Mouse (Mus musculus) retina, embryonic 14.5 days (tissue): Measurements from ENCODE around the gene Prdm2.

Experiments
- DNase-seq: peaks from one replicate; pipeline ENCODE4 v3.0.0-alpha.2; 2015; ENCODE audit warnings: low spot score

The Prdm2 gene

GRCm38 (mm10) chr4:143154571-143154970, 58.2 kb downstream of the Prdm2 start:
- no peak for DNase-seq

GRCm38 (mm10) chr4:143152634-143153033, 60.2 kb downstream of the Prdm2 start:
- no peak for DNase-seq

GRCm38 (mm10) chr4:143151267-143151666, 61.5 kb downstream of the Prdm2 start:
- DNase-seq = peak; percentile 46

GRCm38 (mm10) chr4:143147666-143148065, 65.1 kb downstream of the Prdm2 start:
- DNase-seq = no peak

- DNase-seq = no peak
These were observed 69.2 kb downstream of the Prdm2 start for GRCm38 (mm10) chr4:143143615-143144014.

GRCm38 (mm10) chr4:143141645-143142259, 71.0 kb downstream of the Prdm2 start:
- DNase-seq = no peak

- no peak for DNase-seq
These were observed 71.9 kb downstream of the Prdm2 start for GRCm38 (mm10) chr4:143140940-143141339.

GRCm38 (mm10) chr4:143132433-143132832, 80.4 kb downstream of the Prdm2 start:
- DNase-seq = no peak

GRCm38 (mm10) chr4:143130441-143130840, 82.4 kb downstream of the Prdm2 start:
- no peak for DNase-seq

GRCm38 (mm10) chr4:143129261-143129760, 83.5 kb downstream of the Prdm2 start:
- no peak for DNase-seq

- DNase-seq = no peak
These were observed 85.6 kb downstream of the Prdm2 start for GRCm38 (mm10) chr4:143127171-143127570.

- no peak for DNase-seq
These were observed 86.3 kb downstream of the Prdm2 start for GRCm38 (mm10) chr4:143126476-143126875.

GRCm38 (mm10) chr4:143125290-143125689, 87.5 kb downstream of the Prdm2 start:
- DNase-seq = no peak

- no peak for DNase-seq
These were observed 89.8 kb downstream of the Prdm2 start for GRCm38 (mm10) chr4:143123043-143123442.

- DNase-seq = no peak
These were observed 91.6 kb downstream of the Prdm2 start for GRCm38 (mm10) chr4:143121174-143121573.

- no peak for DNase-seq
These were observed 92.8 kb downstream of the Prdm2 start for GRCm38 (mm10) chr4:143120008-143120407.

- no peak for DNase-seq
These were observed 94.0 kb downstream of the Prdm2 start for GRCm38 (mm10) chr4:143118843-143119242.

- no peak for DNase-seq
These were observed 96.9 kb downstream of the Prdm2 start for GRCm38 (mm10) chr4:143115851-143116250.

GRCm38 (mm10) chr4:143114232-143114979, 98.4 kb downstream of the Prdm2 start:
- DNase-seq = no peak

- peak; percentile 77 for DNase-seq
These were observed 99.8 kb downstream of the Prdm2 start for GRCm38 (mm10) chr4:143112985-143113384.

GRCm38 (mm10) chr4:143112439-143112838, 100.4 kb downstream of the Prdm2 start:
- no peak for DNase-seq

- no peak for DNase-seq
These were observed 100.9 kb downstream of the Prdm2 start for GRCm38 (mm10) chr4:143111872-143112271.

- no peak for DNase-seq
These were observed 104.2 kb downstream of the Prdm2 start for GRCm38 (mm10) chr4:143108552-143108951.
